Mouse (Mus musculus) midbrain, embryonic 10.5 days (tissue): Measurements from ENCODE around the gene Nfkbiz. TPM values are rescaled to one million over a fixed set of nuclear protein-coding genes. Genes with fewer than 3 reads are reported as not detected.

Experiments
- DNase-seq: peaks from one replicate; pipeline ENCODE4 v3.0.0-alpha.2; 2017; ENCODE audit warnings: low spot score
- H3K27ac ChIP-seq: fragments of 300-500 bp; sonication (generic); replicated peaks from 2 replicates; pipeline ENCODE4 v1.5.1; 2016; ENCODE audit warnings: mild to moderate bottlenecking
- H3K27me3 ChIP-seq: fragments of 300-500 bp; sonication (generic); 2 replicates; pipeline ENCODE4 v1.6.1; 2016; ENCODE audit warnings: low read depth, mild to moderate bottlenecking; ENCODE audit not compliant: poor library complexity, severe bottlenecking
- H3K36me3 ChIP-seq: fragments of 300-500 bp; sonication (generic); 2 replicates; pipeline ENCODE4 v1.6.1; 2016; ENCODE audit warnings: mild to moderate bottlenecking, moderate library complexity
- H3K4me1 ChIP-seq: fragments of 300-500 bp; sonication (generic); 2 replicates; pipeline ENCODE4 v1.6.1; 2016
- H3K4me3 ChIP-seq: fragments of 300-500 bp; sonication (generic); 2 replicates; pipeline ENCODE4 v1.5.1; 2016; ENCODE audit warnings: mild to moderate bottlenecking, moderate library complexity
- H3K9me3 ChIP-seq: fragments of 300-500 bp; sonication (generic); replicated peaks from 2 replicates; pipeline ENCODE4 v1.6.1; 2016; ENCODE audit warnings: mild to moderate bottlenecking
- WGBS: fragments of 180-500 bp; shearing (Covaris S2); methylation state at CpG from one replicate; pipeline ENCODE4 v1.1.7; 2016; 5-methylcytosine and 5-hydroxymethylcytosine counted together
- polyA plus RNA-seq: library from polyadenylated mRNA; unstranded; fragments of >200 nt; fragmentation: Nextera tagmentation; extraction: Ambion mirVana; gene quantifications from 2 replicates; pipeline ENCODE4 v1.2.1, GENCODE M21; 2016

The Nfkbiz gene
- polyA plus RNA-seq, 1 experiment from 2014 or later = 1.2 TPM

DNA sequence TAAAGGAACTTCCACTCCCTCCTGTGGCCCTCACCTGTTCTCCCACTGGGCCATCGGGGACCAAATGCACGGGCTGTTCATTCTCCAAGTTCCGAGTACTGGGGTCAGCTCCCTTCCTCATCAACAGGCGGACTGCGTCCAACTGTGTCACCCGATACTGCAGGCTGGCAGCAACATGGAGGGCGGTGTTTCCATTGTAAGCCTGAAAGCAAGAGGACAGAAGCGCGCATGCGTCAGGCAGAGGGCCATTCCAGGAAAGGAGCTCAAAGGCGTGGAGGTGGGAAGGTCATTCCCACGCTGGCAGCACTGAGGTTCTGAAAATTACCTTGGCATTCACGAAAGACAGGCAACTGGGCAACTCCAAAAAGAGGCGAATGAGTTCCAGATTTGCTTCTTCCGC lies 24.8 kb downstream of the Nfkbiz start:
- Histone ChIP-seq H3K27ac (no peak overlapping the region), H3K4me1 (no peaks in the 10 kb centered on the region), H3K9me3 (no peaks in the 10 kb centered on the region), H3K27me3 (no peaks in the 10 kb centered on the region), H3K36me3 (peaks cover 61% of the 10 kb centered on the region), H3K4me3 (no peak overlapping the region)
- no peak for DNase-seq
- 90% methylated on average over 15 of the region's 15 CpGs for WGBS

DNA sequence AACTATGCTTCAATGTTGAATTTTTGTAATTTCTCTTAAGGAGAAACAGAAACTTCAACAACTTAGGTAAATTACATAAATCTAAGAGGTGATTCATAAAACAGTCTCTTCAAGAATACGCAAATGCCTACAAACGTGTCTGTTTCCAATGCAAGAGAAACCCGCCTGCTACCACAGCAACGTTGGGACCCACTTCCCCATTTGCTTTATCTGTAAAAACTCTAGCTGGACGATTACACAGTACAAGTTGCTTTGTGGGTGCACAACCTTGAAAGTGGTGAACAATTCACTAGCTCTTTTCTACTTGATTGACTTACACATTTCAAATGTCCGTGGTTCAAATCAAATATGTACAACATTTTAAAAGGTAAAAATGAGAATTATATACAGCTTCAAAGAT lies 26.9 kb downstream of the Nfkbiz start:
- Histone ChIP-seq H3K4me3 (no peak overlapping the region), H3K4me1 (peaks cover 4% of the 10 kb centered on the region; the same call in 1 of the 2 replicates), H3K9me3 (no peaks in the 10 kb centered on the region), H3K27ac (no peak overlapping the region), H3K27me3 (no peaks in the 10 kb centered on the region), H3K36me3 (peaks cover 45% of the 10 kb centered on the region)
- no peak for DNase-seq
- 93% methylated on average over 6 of the region's 6 CpGs for WGBS

DNA sequence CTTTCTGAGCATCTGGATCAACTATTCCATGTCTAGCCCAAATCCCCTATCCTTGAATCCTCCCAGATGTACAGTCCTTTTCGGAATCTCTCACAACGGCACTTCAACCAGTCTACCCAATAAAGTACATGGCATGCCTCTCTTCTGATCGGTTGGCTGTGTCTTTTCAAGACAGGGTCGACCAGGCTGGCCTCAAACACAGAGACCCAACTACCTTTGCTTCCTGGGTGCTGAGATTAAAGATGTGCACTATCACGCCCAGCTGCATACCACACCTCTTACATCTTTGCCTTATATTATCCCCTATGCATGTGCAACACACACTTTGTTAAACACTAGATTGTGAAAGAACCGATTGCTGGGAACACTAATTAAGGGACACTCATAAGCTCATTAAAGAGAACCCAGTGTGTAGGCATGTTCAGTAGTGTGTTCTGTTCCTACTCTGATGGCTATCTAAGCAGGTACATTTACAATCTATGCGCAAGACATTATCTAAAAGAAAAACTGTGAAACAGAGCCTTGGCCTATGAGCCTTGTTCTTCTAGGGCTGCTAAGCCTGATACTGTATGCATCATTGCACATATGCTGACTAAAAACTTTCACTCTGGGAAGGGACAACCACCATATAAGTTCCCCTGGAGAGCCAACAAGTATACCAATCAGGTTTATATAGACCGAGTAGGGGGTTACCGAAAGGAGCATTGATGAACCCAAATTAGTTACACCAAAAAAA lies 28.8 kb downstream of the Nfkbiz start:
- Histone ChIP-seq H3K9me3 (no peaks in the 10 kb centered on the region), H3K4me3 (no peak overlapping the region), H3K4me1 (peaks cover 4% of the 10 kb centered on the region; the same call in 1 of the 2 replicates), H3K36me3 (peaks cover 27% of the 10 kb centered on the region), H3K27ac (no peak overlapping the region), H3K27me3 (no peaks in the 10 kb centered on the region)
- no peak for DNase-seq
- WGBS = 95% methylated on average over 9 of the region's 9 CpGs

DNA sequence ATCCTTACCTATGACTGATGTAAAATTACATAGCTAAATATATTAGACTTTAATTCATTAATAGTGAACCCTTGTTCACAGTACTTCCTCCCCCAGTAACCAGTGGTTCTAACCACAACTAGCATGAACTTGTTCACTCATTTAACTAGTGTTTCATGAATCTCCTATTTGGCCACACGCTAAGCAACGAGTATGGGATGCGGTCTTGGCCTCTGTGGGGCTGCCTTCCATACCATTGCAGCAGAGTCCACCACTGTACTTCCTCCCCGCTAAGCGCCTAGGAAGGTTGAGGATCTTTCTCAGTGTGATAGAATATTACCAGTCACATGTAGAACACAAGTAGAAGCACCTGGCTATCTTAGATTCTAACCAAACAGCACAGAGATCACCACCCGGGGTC lies 29.4 kb downstream of the Nfkbiz start:
- DNase-seq = no peak
- Histone ChIP-seq H3K27ac (no peak overlapping the region), H3K4me1 (peaks cover 4% of the 10 kb centered on the region; the same call in 1 of the 2 replicates), H3K9me3 (no peaks in the 10 kb centered on the region), H3K36me3 (peaks cover 21% of the 10 kb centered on the region), H3K27me3 (no peaks in the 10 kb centered on the region), H3K4me3 (no peak overlapping the region)
- WGBS = 98% methylated on average over 6 of the region's 6 CpGs

DNA sequence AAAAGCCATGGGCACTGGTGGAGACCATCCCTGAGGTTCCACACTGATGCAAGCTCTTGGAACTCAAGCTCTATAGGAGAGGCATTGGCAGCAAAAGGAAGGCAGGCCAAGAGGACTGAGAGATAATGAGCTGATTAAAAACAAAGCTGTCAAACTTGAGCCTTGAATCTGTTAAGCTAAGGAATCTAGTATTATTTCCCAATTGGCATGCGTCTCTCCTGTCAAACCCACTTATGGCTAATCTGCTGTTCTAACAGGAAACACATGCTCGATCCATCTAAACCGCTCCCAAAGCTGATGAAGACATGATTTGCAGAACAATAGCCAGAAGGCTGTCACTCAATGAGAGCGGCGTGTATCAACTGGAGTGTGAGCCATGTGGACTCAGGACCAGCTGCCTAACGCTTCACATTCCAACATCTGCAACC lies 31.2 kb downstream of the Nfkbiz start:
- no peaks in the 10 kb centered on the region for H3K27me3 ChIP-seq
- H3K9me3 ChIP-seq = no peaks in the 10 kb centered on the region
- DNase-seq = no peak
- no peak overlapping the region for H3K27ac ChIP-seq
- H3K36me3 ChIP-seq = peaks cover 3% of the 10 kb centered on the region
- H3K4me3 ChIP-seq = no peak overlapping the region
- 57% methylated on average over 6 of the region's 6 CpGs for WGBS
- H3K4me1 ChIP-seq = peaks cover 4% of the 10 kb centered on the region; the same call in 1 of the 2 replicates

DNA sequence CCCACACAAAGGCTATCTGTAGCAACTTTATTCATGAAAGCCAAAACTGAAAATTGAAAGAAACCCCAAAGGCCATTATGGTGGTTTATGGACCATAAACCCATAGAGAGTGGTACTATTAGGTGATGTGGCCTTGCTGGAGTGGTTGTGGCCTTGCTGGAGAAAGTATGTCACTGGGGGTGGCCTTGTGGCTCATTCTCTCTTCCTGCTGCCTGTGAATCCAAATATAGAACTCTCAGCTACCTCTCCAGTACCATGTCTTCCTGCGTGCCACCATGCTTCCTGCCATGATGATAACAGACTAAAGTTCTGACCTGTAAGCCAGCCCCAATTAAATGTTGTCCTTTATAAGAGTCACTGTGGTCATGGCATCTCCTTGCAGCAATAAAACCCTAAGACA lies 33.9 kb downstream of the Nfkbiz start:
- WGBS = 86% methylated on average over 1 of the region's 1 CpGs
- H3K4me3 ChIP-seq = no peak overlapping the region

DNA sequence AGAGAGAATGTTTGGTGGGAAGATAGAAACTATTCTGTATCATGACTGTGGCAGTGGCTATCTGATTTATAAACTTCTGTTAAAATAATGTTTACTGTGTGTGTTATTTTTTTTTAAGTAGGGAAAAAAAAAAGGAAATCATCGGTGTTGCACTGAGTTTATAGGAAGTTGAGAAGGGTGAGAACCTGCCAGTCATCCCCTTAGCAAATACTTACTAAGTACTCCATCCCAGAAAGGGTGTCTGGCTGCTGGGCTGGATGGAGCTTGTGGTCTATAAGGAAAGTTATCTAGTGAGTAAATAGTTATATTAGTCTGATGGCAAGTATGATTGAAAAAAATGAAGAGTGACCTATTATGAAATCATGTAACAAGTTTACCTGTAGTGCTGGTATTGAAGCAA lies 37.1 kb downstream of the Nfkbiz start:
- no peak for DNase-seq
- H3K4me3 ChIP-seq = no peak overlapping the region
- H3K9me3 ChIP-seq = no peaks in the 10 kb centered on the region
- H3K36me3 ChIP-seq = no peaks in the 10 kb centered on the region
- H3K4me1 ChIP-seq = no peaks in the 10 kb centered on the region
- no peak overlapping the region for H3K27ac ChIP-seq
- H3K27me3 ChIP-seq = no peaks in the 10 kb centered on the region
- 89% methylated on average over 1 of the region's 1 CpGs for WGBS

More for the DNA sequence above, 33.9 kb downstream of the Nfkbiz start:
- no peaks in the 10 kb centered on the region for H3K36me3 ChIP-seq
- no peaks in the 10 kb centered on the region for H3K9me3 ChIP-seq
- DNase-seq = no peak
- no peaks in the 10 kb centered on the region for H3K27me3 ChIP-seq
- no peak overlapping the region for H3K27ac ChIP-seq
- H3K4me1 ChIP-seq = peaks cover 4% of the 10 kb centered on the region; the same call in 1 of the 2 replicates

DNA sequence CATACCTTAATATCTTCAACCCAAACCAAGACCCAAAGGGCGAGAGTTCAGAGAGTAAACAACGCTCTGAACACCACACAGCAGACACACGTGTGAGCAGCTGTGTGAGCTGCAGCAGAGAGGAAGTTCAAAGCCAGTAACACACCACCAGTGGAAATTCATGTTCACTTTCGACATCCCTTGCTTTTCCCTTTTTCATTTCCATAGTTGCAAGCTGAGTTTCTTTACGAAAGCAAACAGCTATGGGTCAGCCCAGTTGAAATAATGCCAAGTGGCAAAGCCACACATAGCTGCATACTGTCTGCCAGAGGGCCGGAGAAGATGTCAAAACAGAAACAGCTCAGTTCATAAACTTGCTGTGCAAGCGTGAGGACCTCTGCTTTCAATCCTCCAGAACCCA lies 39.9 kb downstream of the Nfkbiz start:
- no peaks in the 10 kb centered on the region for H3K4me1 ChIP-seq
- no peak overlapping the region for H3K4me3 ChIP-seq
- no peaks in the 10 kb centered on the region for H3K9me3 ChIP-seq
- no peaks in the 10 kb centered on the region for H3K27me3 ChIP-seq
- DNase-seq = no peak
- no peaks in the 10 kb centered on the region for H3K36me3 ChIP-seq
- 90% methylated on average over 7 of the region's 7 CpGs for WGBS
- H3K27ac ChIP-seq = no peak overlapping the region

DNA sequence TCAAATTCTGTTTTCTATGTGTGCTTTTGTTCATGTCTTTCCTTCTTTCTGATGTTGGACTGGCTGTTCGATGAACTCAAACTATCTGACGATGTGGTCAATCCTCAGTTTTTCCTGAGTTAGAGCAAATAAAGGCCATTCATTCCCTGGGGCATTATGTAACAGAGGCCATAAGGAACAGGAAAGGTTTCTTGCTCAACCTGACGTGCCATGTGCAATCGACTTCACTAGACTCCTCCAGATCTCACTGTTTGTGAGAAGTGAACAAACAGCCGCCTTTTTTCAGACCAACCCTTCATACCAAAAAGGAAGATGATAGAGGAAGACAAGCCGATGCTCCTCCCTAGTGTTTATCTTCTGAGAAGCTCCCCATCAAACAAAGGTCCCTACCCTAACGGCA lies 48.4 kb downstream of the Nfkbiz start:
- no peak for DNase-seq
- Histone ChIP-seq H3K36me3 (no peaks in the 10 kb centered on the region), H3K4me1 (no peaks in the 10 kb centered on the region), H3K4me3 (no peak overlapping the region), H3K27ac (no peak overlapping the region), H3K27me3 (no peaks in the 10 kb centered on the region), H3K9me3 (no peaks in the 10 kb centered on the region)
- WGBS = 89% methylated on average over 7 of the region's 7 CpGs

DNA sequence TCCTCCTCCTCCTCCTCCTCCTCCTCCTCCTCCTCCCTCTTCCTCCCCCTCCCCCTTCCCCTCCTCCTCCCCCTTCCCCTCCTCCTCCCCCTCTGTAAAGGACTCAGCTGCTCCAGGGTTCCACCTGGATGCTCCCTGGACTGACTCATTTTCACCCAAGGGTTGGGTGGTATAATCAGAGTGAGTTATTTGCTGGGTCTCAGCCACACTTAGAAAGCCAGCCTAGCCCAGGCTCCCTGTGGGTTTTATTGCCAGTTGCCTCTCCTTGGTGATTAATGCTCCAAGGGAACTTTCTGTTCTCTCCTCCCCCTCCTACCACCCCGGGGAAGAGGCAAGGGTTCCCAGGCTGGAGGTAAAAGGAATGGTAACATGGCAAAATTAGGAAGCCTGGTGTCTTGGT lies 49.4 kb downstream of the Nfkbiz start:
- H3K27ac ChIP-seq = no peak overlapping the region
- no peaks in the 10 kb centered on the region for H3K9me3 ChIP-seq
- no peaks in the 10 kb centered on the region for H3K4me1 ChIP-seq
- no peaks in the 10 kb centered on the region for H3K36me3 ChIP-seq
- no peak overlapping the region for H3K4me3 ChIP-seq
- no peaks in the 10 kb centered on the region for H3K27me3 ChIP-seq
- DNase-seq = no peak
- WGBS = 50% methylated on average over 1 of the region's 1 CpGs

DNA sequence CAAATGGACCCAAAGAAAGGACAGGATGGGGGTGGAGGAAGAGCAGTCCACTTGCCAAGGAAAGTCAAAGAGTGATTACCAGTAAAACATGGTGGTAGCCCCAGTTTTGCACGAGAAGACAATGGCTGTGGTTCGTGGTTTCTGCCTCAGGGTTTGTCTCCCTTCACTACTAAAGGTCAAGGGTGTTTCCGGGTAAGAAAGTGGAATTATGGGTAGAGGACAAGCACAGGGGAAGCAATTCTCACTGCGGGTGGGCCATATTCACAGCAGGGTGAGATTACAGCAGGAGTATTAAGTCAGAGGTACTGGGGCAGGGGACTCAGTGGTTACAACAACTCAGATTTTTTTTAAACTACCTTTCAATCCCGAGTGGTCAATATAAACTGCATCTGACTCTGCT lies 50.0 kb downstream of the Nfkbiz start:
- H3K9me3 ChIP-seq = no peaks in the 10 kb centered on the region
- WGBS = 84% methylated on average over 5 of the region's 5 CpGs
- no peaks in the 10 kb centered on the region for H3K27me3 ChIP-seq
- DNase-seq = no peak
- no peak overlapping the region for H3K27ac ChIP-seq
- no peaks in the 10 kb centered on the region for H3K36me3 ChIP-seq
- H3K4me1 ChIP-seq = no peaks in the 10 kb centered on the region
- H3K4me3 ChIP-seq = no peak overlapping the region

DNA sequence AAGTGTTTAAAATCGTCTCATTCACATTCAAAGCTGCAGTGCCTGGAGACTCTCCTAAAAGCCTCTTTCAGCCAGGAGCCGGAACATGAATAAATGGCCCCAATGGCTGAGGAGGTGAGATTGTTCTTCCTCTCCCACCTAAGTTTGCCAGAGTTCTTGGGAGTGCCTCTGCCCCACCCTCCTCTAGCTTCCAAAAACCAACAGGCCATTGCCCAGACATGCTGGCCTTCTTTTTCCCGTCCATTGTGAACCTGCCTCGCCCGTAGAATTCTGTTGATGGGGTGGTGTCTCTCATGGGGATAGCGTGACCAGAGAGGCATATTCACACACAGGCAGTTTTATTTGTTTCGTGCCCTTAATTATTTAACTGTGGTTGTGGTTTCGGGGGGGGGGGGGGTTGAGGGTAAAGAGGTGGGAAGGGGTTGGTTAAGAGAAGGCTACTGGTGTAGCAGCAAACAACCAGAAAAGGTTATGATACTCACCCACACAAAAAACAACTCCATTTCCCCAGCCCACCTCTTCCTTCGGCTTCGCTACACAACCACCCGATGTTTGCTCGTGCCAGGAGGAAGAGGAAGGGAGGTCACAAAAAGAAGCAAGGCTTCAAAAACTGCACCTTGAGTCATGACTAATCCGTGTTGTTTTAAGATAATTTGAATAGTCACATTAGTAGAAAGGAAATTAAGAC lies 51.2 kb downstream of the Nfkbiz start:
- H3K36me3 ChIP-seq = no peaks in the 10 kb centered on the region
- no peaks in the 10 kb centered on the region for H3K27me3 ChIP-seq
- H3K4me1 ChIP-seq = no peaks in the 10 kb centered on the region
- WGBS = 90% methylated on average over 13 of the region's 13 CpGs
- DNase-seq = no peak
- H3K9me3 ChIP-seq = no peaks in the 10 kb centered on the region
- no peak overlapping the region for H3K4me3 ChIP-seq
- H3K27ac ChIP-seq = no peak overlapping the region

DNA sequence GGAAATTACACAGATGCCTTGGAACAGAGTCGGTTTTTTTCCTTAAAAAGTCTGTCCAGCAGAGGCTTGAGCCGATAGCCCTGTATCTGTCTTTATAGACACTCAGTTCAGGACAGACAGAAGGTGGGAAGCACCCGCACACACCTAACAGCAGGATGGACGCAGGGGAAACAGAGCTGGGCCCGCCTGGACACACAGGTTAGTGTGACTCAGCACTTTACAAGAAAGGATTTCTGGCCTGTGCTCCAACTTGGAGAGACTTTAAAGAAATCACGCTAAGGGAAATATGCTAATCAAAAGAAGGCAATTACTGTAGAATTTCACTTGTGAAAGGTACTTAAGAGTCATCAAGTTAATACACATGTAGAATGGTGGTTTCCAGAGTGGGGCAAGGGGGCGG lies 54.3 kb downstream of the Nfkbiz start:
- 88% methylated on average over 7 of the region's 7 CpGs for WGBS
- H3K4me3 ChIP-seq = no peak overlapping the region
- no peaks in the 10 kb centered on the region for H3K4me1 ChIP-seq
- DNase-seq = no peak
- no peaks in the 10 kb centered on the region for H3K36me3 ChIP-seq
- H3K27ac ChIP-seq = no peak overlapping the region
- H3K27me3 ChIP-seq = no peaks in the 10 kb centered on the region
- no peaks in the 10 kb centered on the region for H3K9me3 ChIP-seq
